Mouse (Mus musculus) embryonic facial prominence, embryonic 12.5 days (tissue): ENCODE results near the gene Cdkl5. TPM values are rescaled to one million over a fixed set of nuclear protein-coding genes. Genes with fewer than 3 reads are reported as not detected.
A peak's percentile ranks its signal among the peaks of the same experiment; 100 is the strongest.

ENCODE experiments used
- ATAC-seq: fragments of 200-750 bp; cut with Nextera tagmentation; 2 replicates; pipeline ENCODE4 v1.8.0; 2017; ENCODE audit not compliant: insufficient number of reproducible peaks, insufficient read depth, low FRiP score, low TSS enrichment
- H3K27ac ChIP-seq: fragments of 300-500 bp; sonication (generic); 2 replicates; pipeline ENCODE4 v1.5.1; 2016; ENCODE audit warnings: mild to moderate bottlenecking
- H3K27me3 ChIP-seq: fragments of 300-500 bp; sonication (generic); 2 replicates; pipeline ENCODE4 v1.6.1; 2016; ENCODE audit warnings: mild to moderate bottlenecking, moderate library complexity
- H3K36me3 ChIP-seq: fragments of 300-500 bp; sonication (generic); 2 replicates; pipeline ENCODE4 v1.6.1; 2016; ENCODE audit warnings: mild to moderate bottlenecking
- H3K4me1 ChIP-seq: fragments of 300-500 bp; sonication (generic); 2 replicates; pipeline ENCODE4 v1.6.1; 2016
- H3K4me2 ChIP-seq: fragments of 300-500 bp; sonication (generic); replicated peaks from 2 replicates; pipeline ENCODE4 v1.6.1; 2016; ENCODE audit warnings: mild to moderate bottlenecking, moderate library complexity
- H3K4me3 ChIP-seq: fragments of 300-500 bp; sonication (generic); 2 replicates; pipeline ENCODE4 v1.5.1; 2016; ENCODE audit warnings: mild to moderate bottlenecking
- H3K9ac ChIP-seq: fragments of 300-500 bp; sonication (generic); 2 replicates; pipeline ENCODE4 v1.6.1; 2016; ENCODE audit warnings: mild to moderate bottlenecking, moderate library complexity
- H3K9me3 ChIP-seq: fragments of 300-500 bp; sonication (generic); 2 replicates; pipeline ENCODE4 v1.6.1; 2016; ENCODE audit warnings: mild to moderate bottlenecking, moderate library complexity
- WGBS: fragments of 180-500 bp; shearing (Covaris S2); methylation state at CpG from one replicate; pipeline ENCODE4 v1.1.7; 2016; 5-methylcytosine and 5-hydroxymethylcytosine counted together
- polyA plus RNA-seq: library from polyadenylated mRNA; unstranded; fragments of >200 nt; fragmentation: Nextera tagmentation; extraction: Ambion mirVana; gene quantifications from 2 replicates; pipeline ENCODE4 v1.2.1, GENCODE M21; 2016

Cdkl5 gene
- polyA plus RNA-seq, result 1.7 and 2.2 TPM in 2 replicates

GRCm38 (mm10) chrX:160994543-160995121 is at the start of gene Cdkl5:
Gene Cdkl5 (minus strand): TSS chrX:160994704.
- Histone ChIP-seq H3K9ac (peak within 1 kb of the TSS; percentile 50), H3K4me1 (no peaks in the 10 kb centered on the region), H3K27me3 (peaks cover 12% of the 10 kb centered on the region), H3K4me3 (peak within 1 kb of the TSS; percentile 55), H3K27ac (peak within 1 kb of the TSS; percentile 69), H3K9me3 (no peaks in the 10 kb centered on the region), H3K4me2 (peak within 1 kb of the TSS; percentile 54), H3K36me3 (no peaks in the 10 kb centered on the region)
- peak; percentile 93 for ATAC-seq
- WGBS, result 16% methylated on average over 53 of the region's 53 CpGs

GRCm38 (mm10) chrX:161033235-161033803 is 38.8 kb upstream of the Cdkl5 start:
- H3K27me3 ChIP-seq, result no peaks in the 10 kb centered on the region
- ATAC-seq, result no peak

GRCm38 (mm10) chrX:161032423-161032822 is 37.9 kb upstream of the Cdkl5 start:
- Histone ChIP-seq H3K27me3 (no peaks in the 10 kb centered on the region), H3K9ac (no peak overlapping the region), H3K27ac (no peak overlapping the region), H3K9me3 (no peaks in the 10 kb centered on the region), H3K36me3 (no peaks in the 10 kb centered on the region), H3K4me2 (no peak overlapping the region), H3K4me1 (no peaks in the 10 kb centered on the region), H3K4me3 (no peak overlapping the region)
- no peak for ATAC-seq
- WGBS, result 42% methylated on average over 2 of the region's 2 CpGs

More at GRCm38 (mm10) chrX:161033235-161033803, 38.8 kb upstream of the Cdkl5 start:
- Histone ChIP-seq H3K9me3 (no peaks in the 10 kb centered on the region), H3K4me2 (no peak overlapping the region), H3K4me1 (no peaks in the 10 kb centered on the region), H3K36me3 (no peaks in the 10 kb centered on the region), H3K4me3 (no peak overlapping the region), H3K9ac (no peak overlapping the region), H3K27ac (no peak overlapping the region)
- WGBS, result 46% methylated on average over 3 of the region's 3 CpGs

GRCm38 (mm10) chrX:161030233-161030632 is 35.7 kb upstream of the Cdkl5 start:
- Histone ChIP-seq H3K9me3 (no peaks in the 10 kb centered on the region), H3K4me1 (no peaks in the 10 kb centered on the region), H3K4me3 (no peak overlapping the region), H3K4me2 (no peak overlapping the region), H3K36me3 (no peaks in the 10 kb centered on the region), H3K9ac (no peak overlapping the region), H3K27ac (no peak overlapping the region), H3K27me3 (no peaks in the 10 kb centered on the region)
- ATAC-seq, result no peak

GRCm38 (mm10) chrX:161024475-161024874 is 30.0 kb upstream of the Cdkl5 start:
- Histone ChIP-seq H3K9ac (no peak overlapping the region), H3K27ac (no peak overlapping the region), H3K4me3 (no peak overlapping the region), H3K36me3 (no peaks in the 10 kb centered on the region), H3K9me3 (no peaks in the 10 kb centered on the region), H3K27me3 (no peaks in the 10 kb centered on the region), H3K4me1 (no peaks in the 10 kb centered on the region), H3K4me2 (no peak overlapping the region)
- no peak for ATAC-seq
- WGBS, result 70% methylated on average over 2 of the region's 2 CpGs

GRCm38 (mm10) chrX:161021548-161021947 is 27.0 kb upstream of the Cdkl5 start:
- H3K36me3 ChIP-seq, result no peaks in the 10 kb centered on the region
- no peak overlapping the region for H3K4me2 ChIP-seq
- H3K27ac ChIP-seq, result no peak overlapping the region
- no peaks in the 10 kb centered on the region for H3K27me3 ChIP-seq
- no peaks in the 10 kb centered on the region for H3K4me1 ChIP-seq
- no peaks in the 10 kb centered on the region for H3K9me3 ChIP-seq
- WGBS, result 84% methylated on average over 7 of the region's 7 CpGs
- H3K4me3 ChIP-seq, result no peak overlapping the region
- no peak overlapping the region for H3K9ac ChIP-seq
- no peak for ATAC-seq

- Histone ChIP-seq H3K4me1 (no peaks in the 10 kb centered on the region), H3K27me3 (no peaks in the 10 kb centered on the region), H3K4me3 (no peak overlapping the region), H3K9ac (no peak overlapping the region), H3K9me3 (no peaks in the 10 kb centered on the region), H3K36me3 (no peaks in the 10 kb centered on the region), H3K27ac (no peak overlapping the region), H3K4me2 (no peak overlapping the region)
- 65% methylated on average over 1 of the region's 1 CpGs for WGBS
- no peak for ATAC-seq
Measured at GRCm38 (mm10) chrX:161018179-161018578, 23.7 kb upstream of the Cdkl5 start.

GRCm38 (mm10) chrX:161006272-161006671 is 11.8 kb upstream of the Cdkl5 start:
- Histone ChIP-seq H3K27ac (no peak overlapping the region), H3K9ac (no peak overlapping the region), H3K36me3 (no peaks in the 10 kb centered on the region), H3K4me1 (no peaks in the 10 kb centered on the region), H3K4me2 (no peak overlapping the region), H3K9me3 (no peaks in the 10 kb centered on the region), H3K27me3 (peaks cover 8% of the 10 kb centered on the region; the same call in 1 of the 2 replicates), H3K4me3 (no peak overlapping the region)
- no peak for ATAC-seq
- WGBS, result 46% methylated on average over 1 of the region's 1 CpGs

GRCm38 (mm10) chrX:160996051-160996450 is 1.5 kb upstream of the Cdkl5 start:
- Histone ChIP-seq H3K4me1 (no peaks in the 10 kb centered on the region), H3K27me3 (peaks cover 12% of the 10 kb centered on the region), H3K4me3 (no peak overlapping the region), H3K36me3 (no peaks in the 10 kb centered on the region), H3K4me2 (no peak overlapping the region), H3K9me3 (no peaks in the 10 kb centered on the region), H3K27ac (no peak overlapping the region), H3K9ac (no peak overlapping the region)
- no peak for ATAC-seq
- WGBS, result 24% methylated on average over 5 of the region's 5 CpGs

GRCm38 (mm10) chrX:160995131-160995667 is 695 bp upstream of the Cdkl5 start:
- no peaks in the 10 kb centered on the region for H3K9me3 ChIP-seq
- peak overlapping the region; percentile 55 for H3K4me3 ChIP-seq
- H3K4me2 ChIP-seq, result peak overlapping the region; percentile 35
- no peak overlapping the region for H3K9ac ChIP-seq
- H3K27ac ChIP-seq, result peak overlapping the region; percentile 50; the same call in 1 of the 2 replicates
- WGBS, result 29% methylated on average over 31 of the region's 31 CpGs
- peak; percentile 50 for ATAC-seq
- H3K27me3 ChIP-seq, result peaks cover 12% of the 10 kb centered on the region
- H3K4me1 ChIP-seq, result no peaks in the 10 kb centered on the region
- H3K36me3 ChIP-seq, result no peaks in the 10 kb centered on the region

- H3K36me3 ChIP-seq, result no peaks in the 10 kb centered on the region
- 23% methylated on average over 39 of the region's 39 CpGs for WGBS
Measured at GRCm38 (mm10) chrX:160993749-160994539, 560 bp downstream of the Cdkl5 start.

More at GRCm38 (mm10) chrX:160993749-160994539, 560 bp downstream of the Cdkl5 start:
- Histone ChIP-seq H3K9me3 (no peaks in the 10 kb centered on the region), H3K9ac (peak overlapping the region; percentile 50), H3K4me1 (no peaks in the 10 kb centered on the region), H3K4me2 (peak overlapping the region; percentile 54), H3K27ac (peak overlapping the region; percentile 69), H3K27me3 (peaks cover 12% of the 10 kb centered on the region), H3K4me3 (peak overlapping the region; percentile 55)
- ATAC-seq, result no peak; the same call in 1 of the 2 replicates
